Mouse (Mus musculus) embryonic facial prominence, embryonic 15.5 days (tissue): ENCODE measurements around the gene Sumf2. TPM values are rescaled to one million over a fixed set of nuclear protein-coding genes. Genes with fewer than 3 reads are reported as not detected.
"Not testable (repeated sequence)": the region's sequence is repeated elsewhere in the genome, so short reads cannot be mapped to it uniquely, and the experiment has no call there.

Source experiments
- ATAC-seq: fragments of 200-750 bp; cut with Nextera tagmentation; 2 replicates; pipeline ENCODE4 v1.8.0; 2017; ENCODE audit warnings: low read depth, moderate TSS enrichment; ENCODE audit not compliant: insufficient number of reproducible peaks, low FRiP score, low TSS enrichment
- H3K27ac ChIP-seq: fragments of 300-500 bp; sonication (generic); replicated peaks from 2 replicates; pipeline ENCODE4 v1.5.1; 2015; ENCODE audit warnings: mild to moderate bottlenecking, inconsistent platforms
- H3K27me3 ChIP-seq: fragments of 300-500 bp; sonication (generic); 2 replicates; pipeline ENCODE4 v1.6.1; 2015; ENCODE audit warnings: inconsistent platforms
- H3K36me3 ChIP-seq: fragments of 300-500 bp; sonication (generic); 2 replicates; pipeline ENCODE4 v1.6.1; 2015; ENCODE audit warnings: mild to moderate bottlenecking, inconsistent platforms
- H3K4me1 ChIP-seq: fragments of 300-500 bp; sonication (generic); 2 replicates; pipeline ENCODE4 v1.6.1; 2015; ENCODE audit warnings: inconsistent platforms
- H3K4me2 ChIP-seq: fragments of 300-500 bp; sonication (generic); replicated peaks from 2 replicates; pipeline ENCODE4 v1.6.1; 2015; ENCODE audit warnings: mild to moderate bottlenecking, inconsistent platforms
- H3K4me3 ChIP-seq: fragments of 300-500 bp; sonication (generic); replicated peaks from 2 replicates; pipeline ENCODE4 v1.5.1; 2015; ENCODE audit warnings: mild to moderate bottlenecking, inconsistent platforms
- H3K9ac ChIP-seq: fragments of 300-500 bp; sonication (generic); 2 replicates; pipeline ENCODE4 v1.6.1; 2015; ENCODE audit warnings: inconsistent platforms
- H3K9me3 ChIP-seq: fragments of 300-500 bp; sonication (generic); replicated peaks from 2 replicates; pipeline ENCODE4 v1.6.1; 2016; ENCODE audit warnings: inconsistent platforms
- WGBS: fragments of 180-500 bp; shearing (Covaris S2); methylation state at CpG from one replicate; pipeline ENCODE4 v1.1.7; 2015; 5-methylcytosine and 5-hydroxymethylcytosine counted together
- polyA plus RNA-seq: library from polyadenylated mRNA; unstranded; fragments of >200 nt; fragmentation: Nextera tagmentation; extraction: Ambion mirVana; gene quantifications from 2 replicates; pipeline ENCODE4 v1.2.1, GENCODE M21; 2015

The Sumf2 gene
- polyA plus RNA-seq, 1 experiment from 2014 or later = 63.3 TPM

GRCm38 (mm10) chr5:129875098-129875497 lies 28.3 kb downstream of the Sumf2 start:
- WGBS = 77% methylated on average over 11 of the region's 11 CpGs

GRCm38 (mm10) chr5:129877731-129878455 lies 31.1 kb downstream of the Sumf2 start:
- H3K4me2 ChIP-seq = no peak overlapping the region
- H3K27me3 ChIP-seq = no peaks in the 10 kb centered on the region
- peaks cover 25% of the 10 kb centered on the region for H3K36me3 ChIP-seq
- H3K9me3 ChIP-seq = no peaks in the 10 kb centered on the region
- 69% methylated on average over 9 of the region's 9 CpGs for WGBS
- no peak overlapping the region for H3K9ac ChIP-seq
- ATAC-seq = no peak; the same call in 1 of the 2 replicates
- no peaks in the 10 kb centered on the region for H3K4me1 ChIP-seq
- no peak overlapping the region for H3K4me3 ChIP-seq
- no peak overlapping the region for H3K27ac ChIP-seq

More at GRCm38 (mm10) chr5:129875098-129875497, 28.3 kb downstream of the Sumf2 start:
- H3K27me3 ChIP-seq = no peaks in the 10 kb centered on the region
- no peak overlapping the region for H3K4me3 ChIP-seq
- ATAC-seq = no peak
- H3K9ac ChIP-seq = no peak overlapping the region
- H3K4me2 ChIP-seq = no peak overlapping the region
- H3K27ac ChIP-seq = no peak overlapping the region
- peaks cover 3% of the 10 kb centered on the region; the same call in 1 of the 2 replicates for H3K36me3 ChIP-seq
- H3K9me3 ChIP-seq = no peaks in the 10 kb centered on the region
- no peaks in the 10 kb centered on the region for H3K4me1 ChIP-seq

GRCm38 (mm10) chr5:129878946-129879345 lies 32.2 kb downstream of the Sumf2 start:
- no peak overlapping the region for H3K9ac ChIP-seq
- H3K27me3 ChIP-seq = no peaks in the 10 kb centered on the region
- H3K36me3 ChIP-seq = peaks cover 32% of the 10 kb centered on the region
- no peaks in the 10 kb centered on the region for H3K4me1 ChIP-seq
- ATAC-seq = no peak
- H3K4me2 ChIP-seq = no peak overlapping the region
- H3K4me3 ChIP-seq = no peak overlapping the region
- no peaks in the 10 kb centered on the region for H3K9me3 ChIP-seq
- 81% methylated on average over 2 of the region's 2 CpGs for WGBS
- H3K27ac ChIP-seq = no peak overlapping the region

- WGBS = 75% methylated on average over 3 of the region's 3 CpGs
- no peak for ATAC-seq
Observed at GRCm38 (mm10) chr5:129879888-129880287, 33.1 kb downstream of the Sumf2 start.

GRCm38 (mm10) chr5:129886271-129886670 lies 39.5 kb downstream of the Sumf2 start:
- H3K4me2 ChIP-seq = peak overlapping the region; percentile 74
- H3K9ac ChIP-seq = peak overlapping the region; percentile 84
- H3K4me3 ChIP-seq = peak overlapping the region; percentile 61
- no peak for ATAC-seq
- peaks cover 30% of the 10 kb centered on the region for H3K36me3 ChIP-seq
- no peaks in the 10 kb centered on the region for H3K27me3 ChIP-seq
- H3K4me1 ChIP-seq = peaks cover 14% of the 10 kb centered on the region
- no peaks in the 10 kb centered on the region for H3K9me3 ChIP-seq
- WGBS = 23% methylated on average over 10 of the region's 10 CpGs
- peak overlapping the region; percentile 92; the same call in 1 of the 2 replicates for H3K27ac ChIP-seq

More at GRCm38 (mm10) chr5:129879888-129880287, 33.1 kb downstream of the Sumf2 start:
- H3K9ac ChIP-seq = no peak overlapping the region
- H3K4me3 ChIP-seq = no peak overlapping the region
- H3K4me1 ChIP-seq = no peaks in the 10 kb centered on the region
- H3K27ac ChIP-seq = no peak overlapping the region
- H3K4me2 ChIP-seq = no peak overlapping the region
- no peaks in the 10 kb centered on the region for H3K9me3 ChIP-seq
- no peaks in the 10 kb centered on the region for H3K27me3 ChIP-seq
- peaks cover 40% of the 10 kb centered on the region for H3K36me3 ChIP-seq

- Histone ChIP-seq H3K4me2 (peak within 1 kb of the TSS; percentile 74), H3K36me3 (peaks cover 22% of the 10 kb centered on the region), H3K4me3 (peak within 1 kb of the TSS; percentile 61), H3K27ac (peak within 1 kb of the TSS; percentile 92), H3K9me3 (no peaks in the 10 kb centered on the region), H3K27me3 (no peaks in the 10 kb centered on the region), H3K4me1 (peaks cover 14% of the 10 kb centered on the region), H3K9ac (peak within 1 kb of the TSS; percentile 84)
- under 1% methylated on average over 46 of the region's 46 CpGs for WGBS
- ATAC-seq = peak; percentile 99
Observed at GRCm38 (mm10) chr5:129886911-129887636, 40.3 kb downstream of the Sumf2 start, which contains the start of gene Chchd2. Chchd2 (minus strand) TSS chr5:129887470.

- not testable (repeated sequence) for ATAC-seq, H3K27me3 ChIP-seq
- WGBS = 75% methylated on average over 5 of the region's 7 CpGs
Observed at GRCm38 (mm10) chr5:129890390-129890789, 43.6 kb downstream of the Sumf2 start.

GRCm38 (mm10) chr5:129895198-129896088 lies 48.7 kb downstream of the Sumf2 start, which contains the start of gene Zbed5:
Zbed5 (plus strand) TSS chr5:129895723.
- peak; percentile 99 for ATAC-seq

More at GRCm38 (mm10) chr5:129890390-129890789, 43.6 kb downstream of the Sumf2 start:
- H3K4me1 ChIP-seq = peaks cover 13% of the 10 kb centered on the region
- H3K4me2 ChIP-seq, H3K36me3 ChIP-seq, H3K27ac ChIP-seq, H3K9me3 ChIP-seq, H3K4me3 ChIP-seq, H3K9ac ChIP-seq: not testable (repeated sequence)

GRCm38 (mm10) chr5:129898449-129898848 lies 51.7 kb downstream of the Sumf2 start, which contains the start of gene Phkg1:
Phkg1 (minus strand) TSS chr5:129898549.
- ATAC-seq = no peak
- Histone ChIP-seq H3K9ac (no peak within 1 kb of the TSS), H3K27ac (no peak within 1 kb of the TSS), H3K4me2 (no peak within 1 kb of the TSS), H3K4me1 (peaks cover 13% of the 10 kb centered on the region), H3K9me3 (no peaks in the 10 kb centered on the region), H3K36me3 (peaks cover 14% of the 10 kb centered on the region; the same call in 1 of the 2 replicates), H3K4me3 (no peak within 1 kb of the TSS), H3K27me3 (no peaks in the 10 kb centered on the region)
- WGBS = 97% methylated on average over 1 of the region's 1 CpGs

More at GRCm38 (mm10) chr5:129895198-129896088, 48.7 kb downstream of the Sumf2 start, which contains the start of gene Zbed5:
- Histone ChIP-seq H3K27ac (no peak within 1 kb of the TSS), H3K4me3 (peak within 1 kb of the TSS; percentile 73), H3K27me3 (no peaks in the 10 kb centered on the region), H3K36me3 (no peaks in the 10 kb centered on the region), H3K9ac (peak within 1 kb of the TSS; percentile 53), H3K4me2 (peak within 1 kb of the TSS; percentile 88), H3K9me3 (no peaks in the 10 kb centered on the region), H3K4me1 (peaks cover 13% of the 10 kb centered on the region)
- 2% methylated on average over 44 of the region's 44 CpGs for WGBS

- Histone ChIP-seq H3K36me3 (peaks cover 5% of the 10 kb centered on the region; the same call in 1 of the 2 replicates), H3K27ac (0 out of 2 replicates have a peak overlapping the region, but pooled peaks have one; percentile 79), H3K9me3 (no peaks in the 10 kb centered on the region), H3K4me3 (peak overlapping the region; percentile 62), H3K27me3 (no peaks in the 10 kb centered on the region), H3K4me2 (peak overlapping the region; percentile 86), H3K4me1 (peaks cover 3% of the 10 kb centered on the region; the same call in 1 of the 2 replicates), H3K9ac (peak overlapping the region; percentile 31; the same call in 1 of the 2 replicates)
- 17% methylated on average over 4 of the region's 4 CpGs for WGBS
- ATAC-seq = no peak
Observed at GRCm38 (mm10) chr5:129907775-129908174, 61.0 kb downstream of the Sumf2 start.
